Mouse (Mus musculus) thymus, postnatal 4 days (tissue): ENCODE data around the gene Rpl37.
A peak's percentile ranks its signal among the peaks of the same experiment; 100 is the strongest.

ENCODE experiments used
- DNase-seq: peaks from one replicate; pipeline ENCODE4 v3.0.0; 2021

Gene Rpl37

DNA sequence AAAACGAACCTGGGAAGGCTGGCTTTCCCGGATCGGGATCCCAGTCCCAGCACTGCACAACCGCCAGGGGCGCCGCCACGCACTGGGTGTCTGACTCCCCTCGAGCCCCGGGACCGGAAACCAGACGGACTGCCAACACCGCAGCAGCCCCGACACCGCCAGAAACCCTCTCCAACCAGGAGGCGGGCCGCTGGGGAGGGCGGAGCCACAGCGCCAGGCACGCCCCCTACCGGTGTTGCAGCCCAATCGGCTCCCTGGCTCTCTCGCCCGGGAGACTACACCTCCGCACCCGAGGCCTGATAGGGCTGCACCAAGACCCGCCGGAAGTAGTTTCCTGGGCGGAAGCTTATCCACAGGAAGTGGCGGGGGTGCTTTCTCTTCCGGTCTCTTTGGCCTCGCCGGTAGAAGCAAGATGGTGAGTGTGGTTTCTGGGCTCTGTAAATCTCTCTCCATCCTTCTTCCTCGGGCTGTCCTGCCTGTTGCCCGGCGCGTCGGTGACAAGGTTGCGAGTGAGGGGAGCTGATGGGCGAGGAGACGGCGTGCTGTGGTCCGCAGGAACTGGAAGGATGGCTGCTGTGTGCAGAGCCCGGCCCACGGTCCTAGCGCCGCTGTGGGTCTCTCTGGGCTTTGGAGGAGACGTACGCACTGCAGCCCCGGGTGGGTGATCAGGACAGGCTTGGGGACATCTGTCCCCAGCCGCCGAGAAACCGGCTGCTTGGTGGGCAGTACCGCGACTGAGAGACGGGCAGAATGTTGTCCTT lies at the start of gene Rpl37:
Rpl37 (plus strand) TSS at position 376 of the 761 bp plus-strand sequence.
- peak; percentile 99 for DNase-seq

GRCm38 (mm10) chr15:5068801-5069518 lies 47.5 kb upstream of the Rpl37 start:
- DNase-seq: no peak

DNA sequence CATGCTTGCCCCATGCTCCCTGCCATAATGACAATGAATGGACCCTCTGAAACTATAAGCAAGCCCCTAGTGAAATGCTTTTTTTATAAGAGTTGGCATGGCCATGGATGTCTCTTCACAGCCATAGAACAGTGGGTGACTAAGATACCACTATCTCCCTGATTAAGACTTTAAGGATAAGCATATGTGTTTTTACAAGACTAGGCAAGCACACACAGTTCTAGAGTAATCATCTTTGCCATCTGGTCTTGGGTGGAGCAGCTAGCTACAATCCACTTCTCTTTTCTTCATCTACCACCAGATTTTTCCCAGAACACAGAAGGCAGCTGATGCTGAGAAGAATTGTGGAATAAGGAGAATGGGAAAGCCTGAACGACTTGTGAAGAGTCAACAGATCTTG lies 35.2 kb upstream of the Rpl37 start:
- DNase-seq: no peak

DNA sequence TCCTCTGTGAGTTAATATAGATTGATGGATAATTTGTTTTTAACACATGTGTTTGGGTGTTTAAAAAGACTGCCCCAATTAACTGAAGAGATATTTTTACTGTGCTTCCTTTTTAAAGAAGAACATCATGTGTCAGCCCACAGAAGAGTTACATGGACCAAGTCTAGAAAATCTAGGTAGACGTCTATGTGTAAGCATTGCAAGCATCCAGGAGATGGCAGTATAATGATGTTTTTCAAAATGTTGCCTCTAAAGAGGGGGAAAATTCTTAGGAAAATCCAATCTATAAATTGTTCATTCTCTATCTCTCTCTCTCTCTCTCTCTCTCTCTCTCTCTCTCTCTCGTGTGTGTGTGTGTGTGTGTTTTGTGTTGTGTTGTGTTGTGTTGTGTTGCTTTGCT lies 30.3 kb upstream of the Rpl37 start:
- no peak for DNase-seq

DNA sequence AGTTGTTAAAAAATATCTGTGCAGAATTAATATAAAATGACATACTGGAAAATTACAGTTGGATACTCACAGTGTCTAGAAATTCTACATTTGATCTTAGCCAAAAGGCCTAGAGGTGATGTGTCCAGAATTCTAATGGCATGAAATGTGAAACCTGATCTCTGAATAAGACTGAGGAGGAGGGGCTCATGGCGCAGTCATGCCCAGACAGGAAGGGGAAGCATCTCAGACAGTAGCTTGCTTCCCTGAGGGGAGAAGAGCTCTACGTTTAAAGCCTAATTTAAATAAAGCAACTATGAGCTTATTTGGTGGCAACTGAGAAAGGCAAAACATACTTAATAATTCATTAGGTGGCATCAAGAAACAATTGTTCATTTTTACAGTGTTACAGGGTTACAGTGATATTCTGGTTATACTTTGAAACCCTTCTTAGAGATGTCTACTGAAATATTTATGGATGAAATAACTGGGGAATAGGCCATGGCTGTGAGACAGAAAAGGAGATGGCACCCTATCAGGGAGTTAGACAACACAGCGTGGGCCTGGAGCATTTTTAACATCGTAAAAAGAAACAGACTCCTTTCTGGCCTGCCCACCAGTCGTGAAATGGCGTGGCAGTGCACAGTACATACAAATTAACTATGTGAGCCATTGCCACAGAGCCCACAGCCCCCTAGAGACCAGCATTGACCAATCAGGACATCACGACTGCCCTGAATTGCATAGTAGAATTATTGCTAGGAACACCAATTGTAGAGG lies 27.4 kb upstream of the Rpl37 start:
- no peak for DNase-seq

DNA sequence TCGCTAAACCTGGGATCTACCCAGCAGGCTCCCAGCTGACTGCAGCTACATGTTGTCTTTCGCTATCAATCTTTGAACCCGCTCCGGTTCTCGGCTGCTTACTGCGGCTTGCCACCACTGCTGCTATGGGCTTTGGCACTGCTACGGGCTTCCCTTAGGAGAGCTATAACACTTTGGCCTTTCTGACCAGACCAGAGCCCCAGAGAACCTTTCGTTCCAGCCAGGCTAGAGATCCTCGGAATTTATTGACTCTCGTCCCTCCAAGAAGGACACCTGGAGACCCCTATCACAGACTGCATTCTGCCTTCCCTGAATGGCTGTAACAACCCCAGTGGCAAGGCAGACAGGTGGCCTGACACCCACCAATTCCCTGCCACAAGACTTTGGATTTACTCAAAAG lies 26.3 kb upstream of the Rpl37 start:
- DNase-seq: no peak

DNA sequence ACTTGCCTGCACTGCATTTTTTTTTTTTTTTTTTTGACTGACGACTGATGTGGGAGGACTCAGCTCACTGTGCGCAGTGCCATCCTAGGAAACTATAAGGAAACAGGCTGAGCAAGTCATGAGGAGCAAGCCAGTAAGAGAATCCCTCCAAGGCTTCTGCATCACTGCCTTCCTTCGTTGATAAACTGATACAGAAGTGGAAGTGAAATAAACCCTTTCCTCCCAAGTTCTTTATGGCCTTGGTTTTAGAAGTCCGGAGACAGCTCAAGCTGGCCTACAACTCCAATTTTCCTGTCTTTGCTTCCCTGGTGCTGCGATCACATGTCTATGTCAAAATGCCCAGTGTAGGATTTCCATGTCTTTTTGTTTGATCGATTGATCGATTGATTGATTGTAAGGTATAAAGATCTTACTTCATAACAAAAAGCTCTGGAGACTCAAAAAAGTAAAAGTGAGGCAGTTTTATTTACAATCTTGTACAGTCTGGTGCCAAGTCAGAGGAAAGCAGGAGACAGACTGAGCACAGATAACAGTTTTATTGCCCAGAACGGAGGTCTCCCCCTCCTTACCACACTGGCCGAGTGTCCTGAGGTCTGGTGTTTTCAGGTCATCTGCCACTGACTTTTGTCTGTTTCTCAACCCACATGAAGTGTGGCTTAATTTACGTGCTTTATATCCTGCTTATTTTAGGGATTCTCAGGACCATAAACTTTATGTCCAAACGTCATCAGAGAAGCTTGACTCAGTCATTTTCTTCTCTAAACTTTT lies 20.7 kb upstream of the Rpl37 start:
- no peak for DNase-seq

DNA sequence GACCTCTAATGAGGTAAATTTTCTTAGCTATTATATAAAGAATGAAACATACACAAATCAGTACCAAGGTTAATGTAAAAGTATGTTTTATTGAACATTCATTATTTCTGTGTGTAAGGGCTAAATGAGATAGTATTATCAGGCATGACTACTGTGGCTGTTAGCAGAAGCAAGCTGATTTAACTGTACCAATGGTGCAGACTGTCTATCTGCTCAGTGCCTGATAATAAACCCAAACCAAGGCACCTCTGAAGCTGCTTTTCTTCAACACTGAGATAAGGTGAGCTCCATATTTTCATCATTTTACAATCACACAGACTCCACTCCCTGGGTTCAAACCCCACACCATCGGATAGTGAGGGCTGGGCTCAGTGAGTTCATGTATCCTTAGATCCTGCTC lies 19.1 kb upstream of the Rpl37 start:
- DNase-seq: no peak

DNA sequence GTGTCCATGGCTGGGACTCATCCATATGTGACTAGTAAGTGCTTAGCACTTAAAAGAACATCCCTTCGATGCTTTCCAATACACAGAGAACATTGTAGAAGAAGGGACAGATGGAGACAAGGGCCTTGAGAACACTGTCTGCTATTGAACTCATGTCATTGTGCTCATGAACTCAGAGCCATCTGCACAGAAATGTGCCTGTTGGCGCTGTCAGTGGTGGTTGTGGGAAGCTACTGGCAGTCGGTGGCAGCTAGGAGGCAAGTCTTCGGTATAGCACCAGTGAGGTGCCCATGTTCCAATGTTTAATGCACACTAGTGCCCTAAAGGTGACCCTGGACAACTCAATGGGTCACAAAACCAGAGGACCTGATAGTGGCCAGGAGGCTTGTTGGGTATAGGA lies 14.1 kb upstream of the Rpl37 start:
- no peak for DNase-seq

- no peak for DNase-seq
Measured at GRCm38 (mm10) chr15:5105891-5106290, 10.6 kb upstream of the Rpl37 start.

DNA sequence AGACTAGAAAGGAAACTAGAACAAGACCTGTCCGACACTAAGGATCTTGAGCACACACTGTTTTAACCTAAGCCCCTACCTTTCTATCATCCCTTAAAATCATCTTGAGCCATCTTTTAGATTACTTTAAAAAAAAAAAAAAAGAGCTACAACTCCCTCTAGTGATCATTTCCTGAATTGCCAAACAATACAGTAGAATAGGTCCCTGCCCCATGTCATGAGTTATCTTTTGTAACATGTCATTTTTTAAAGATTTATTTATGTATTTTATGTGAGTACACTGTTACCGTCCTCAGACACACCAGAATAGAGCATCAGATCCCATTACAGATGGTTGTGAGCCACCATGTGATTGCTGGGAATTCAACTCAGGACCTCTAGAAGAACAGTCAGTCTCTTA lies 10.2 kb upstream of the Rpl37 start:
- no peak for DNase-seq

DNA sequence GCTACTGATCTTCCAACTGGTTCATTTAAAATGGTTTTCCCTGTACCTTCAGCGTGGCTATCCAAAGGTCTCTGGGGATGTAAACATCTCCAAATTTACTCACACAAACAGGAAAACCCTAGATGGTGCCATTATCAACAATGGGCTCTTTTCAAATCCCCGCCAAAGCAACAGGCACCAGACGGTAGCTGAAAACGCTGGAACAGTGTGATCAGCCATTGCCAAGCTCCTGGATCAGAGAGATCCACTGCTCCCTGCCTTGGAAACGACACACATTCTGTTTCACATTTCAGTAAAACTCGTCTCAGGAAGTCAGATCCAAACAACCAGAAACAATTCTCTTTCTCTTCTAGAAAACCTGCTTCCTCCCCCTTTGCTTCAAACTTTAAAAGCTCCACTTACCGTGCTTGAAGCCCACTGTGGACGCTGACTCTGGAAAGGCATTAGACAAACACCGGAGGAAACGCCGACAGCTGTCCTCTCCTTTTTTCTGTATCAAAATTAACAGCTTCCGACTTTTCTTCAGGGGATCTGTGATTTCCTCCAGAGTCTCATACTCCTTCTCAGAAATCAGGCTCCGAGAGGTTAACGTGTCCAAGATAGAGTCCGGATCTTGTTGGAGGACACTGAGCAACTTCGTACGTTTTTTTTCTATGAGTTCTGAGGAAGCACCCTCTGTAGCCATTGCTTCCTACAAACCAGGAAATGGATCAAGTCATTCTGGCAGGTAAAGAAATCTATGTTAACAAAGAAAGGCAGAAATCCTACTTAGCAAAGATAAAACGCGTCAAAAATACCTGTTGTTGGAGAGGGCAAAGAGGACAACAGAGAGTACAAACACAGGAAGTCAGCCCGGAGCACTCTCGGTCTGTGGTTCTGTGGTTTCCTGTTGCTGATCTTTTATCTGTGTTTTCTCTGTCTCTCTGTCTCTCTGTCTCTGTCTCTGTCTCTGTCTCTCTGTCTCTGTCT lies 8.5 kb upstream of the Rpl37 start, which contains the start of gene Card6:
Card6 (minus strand) TSS at position 854 of the 969 bp plus-strand sequence.
- DNase-seq: peak; percentile 54

GRCm38 (mm10) chr15:5108655-5109040 lies 7.8 kb upstream of the Rpl37 start:
- no peak for DNase-seq

GRCm38 (mm10) chr15:5112651-5113050 lies 3.8 kb upstream of the Rpl37 start:
- no peak for DNase-seq

DNA sequence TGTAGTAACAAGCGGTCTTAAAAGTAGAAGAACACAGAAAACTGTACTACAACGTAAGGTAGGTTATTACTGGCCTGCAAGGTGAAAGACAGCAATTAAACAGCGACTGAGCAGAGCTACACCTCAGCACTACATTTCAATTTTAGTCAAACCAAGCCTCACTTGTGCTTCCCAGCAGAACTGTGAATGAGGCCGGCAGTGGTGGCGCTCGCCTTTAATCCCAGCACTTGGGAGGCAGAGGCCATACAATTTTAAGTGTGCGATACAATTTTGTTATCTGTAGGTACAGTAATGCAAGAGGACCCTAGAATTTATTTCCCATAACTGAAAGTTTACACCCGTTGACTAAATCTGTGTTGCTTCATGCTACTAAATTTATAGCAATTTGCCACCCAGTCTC lies 1.3 kb upstream of the Rpl37 start:
- no peak for DNase-seq

DNA sequence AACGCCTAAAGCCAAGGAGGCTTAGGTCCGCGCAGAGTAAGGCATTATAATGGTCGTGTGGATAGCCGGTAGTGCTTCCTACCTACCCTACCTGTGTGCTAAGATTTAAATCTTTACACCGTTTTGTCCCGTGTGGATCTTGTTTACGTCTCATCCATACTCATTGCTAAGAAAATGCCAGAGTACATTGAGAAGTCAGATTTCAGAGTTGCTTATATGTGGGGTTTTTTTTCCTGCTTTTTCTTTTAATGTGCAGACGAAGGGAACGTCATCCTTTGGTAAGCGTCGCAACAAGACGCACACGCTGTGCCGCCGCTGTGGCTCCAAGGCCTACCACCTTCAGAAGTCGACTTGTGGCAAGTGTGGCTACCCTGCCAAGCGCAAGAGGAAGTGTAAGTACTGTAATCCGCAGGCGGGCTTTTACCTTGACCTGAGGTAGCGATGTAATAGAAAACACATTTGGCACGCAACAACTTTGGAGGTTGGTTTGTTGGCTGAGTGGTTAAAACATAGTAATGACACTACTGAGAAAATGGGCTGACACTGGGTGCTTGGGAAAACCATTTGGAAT lies 671 bp downstream of the Rpl37 start:
- DNase-seq: peak; percentile 35

GRCm38 (mm10) chr15:5118626-5119025 lies 2.2 kb downstream of the Rpl37 start:
- no peak for DNase-seq

GRCm38 (mm10) chr15:5119192-5119591 lies 2.7 kb downstream of the Rpl37 start:
- DNase-seq: no peak

GRCm38 (mm10) chr15:5119707-5120106 lies 3.3 kb downstream of the Rpl37 start:
- DNase-seq: no peak

DNA sequence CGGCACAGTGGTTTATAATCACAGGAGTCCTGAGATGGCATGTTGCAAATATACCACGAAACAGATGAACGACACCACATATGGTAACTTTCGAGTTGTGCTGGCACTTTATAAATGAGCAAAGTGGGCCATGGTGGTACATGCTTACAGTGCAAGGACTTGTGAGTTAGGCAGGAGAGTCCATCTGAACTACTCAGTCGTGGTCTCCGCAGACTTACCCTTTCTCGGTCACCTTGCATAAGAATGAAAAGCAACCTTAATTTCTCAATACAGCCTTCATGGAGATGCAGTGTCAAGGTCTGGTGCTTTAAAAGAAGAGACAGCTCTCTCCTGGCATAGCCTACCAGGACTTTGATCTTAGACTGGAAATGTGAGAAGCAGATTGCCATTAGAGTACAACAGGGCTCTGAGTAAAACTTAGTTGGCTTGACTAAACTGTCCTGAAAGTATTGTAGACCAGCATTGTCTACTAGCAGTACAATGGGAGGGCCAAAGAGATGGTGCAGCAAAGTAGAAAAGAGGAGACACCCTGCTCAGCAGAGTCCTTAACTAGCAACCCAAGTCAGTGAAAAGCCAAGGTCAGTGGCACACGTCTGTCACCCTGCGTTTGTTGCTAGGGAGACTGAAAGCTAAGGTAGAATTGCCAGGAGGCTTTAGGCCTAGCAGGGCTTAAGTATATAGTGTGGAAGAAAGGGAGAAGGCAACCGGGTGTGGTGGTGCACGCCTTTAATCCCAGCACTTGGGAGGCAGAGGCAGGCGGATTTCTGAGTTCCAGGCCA lies 5.3 kb downstream of the Rpl37 start:
- DNase-seq: no peak

DNA sequence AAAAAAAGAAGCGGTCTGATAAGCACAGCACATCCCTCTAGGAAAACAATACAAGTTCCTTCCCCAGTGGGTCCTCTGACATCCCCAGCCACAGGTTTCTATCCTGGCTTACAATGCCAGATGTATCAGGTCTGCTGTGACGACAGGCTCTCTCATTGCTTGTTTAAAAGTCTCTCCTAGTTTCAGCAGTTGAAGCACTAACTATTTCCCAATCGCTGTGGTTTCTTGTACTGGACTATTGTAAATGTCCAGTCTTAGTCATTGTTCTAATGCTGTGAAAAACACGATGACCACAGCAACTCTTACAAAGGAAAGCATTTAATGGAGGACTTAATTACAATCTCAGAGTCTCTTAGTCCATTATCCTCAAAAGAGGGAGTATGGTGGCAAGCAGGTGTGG lies 10.0 kb downstream of the Rpl37 start:
- DNase-seq: no peak
